Mouse (Mus musculus): ENCODE data around the gene Pithd1. TPM values are rescaled to one million over a fixed set of nuclear protein-coding genes. Genes with fewer than 3 reads are reported as not detected.

Pithd1 gene
- polyA plus RNA-seq (2012; rRNA removed): 140 and 171 TPM in 2 replicates

DNA sequence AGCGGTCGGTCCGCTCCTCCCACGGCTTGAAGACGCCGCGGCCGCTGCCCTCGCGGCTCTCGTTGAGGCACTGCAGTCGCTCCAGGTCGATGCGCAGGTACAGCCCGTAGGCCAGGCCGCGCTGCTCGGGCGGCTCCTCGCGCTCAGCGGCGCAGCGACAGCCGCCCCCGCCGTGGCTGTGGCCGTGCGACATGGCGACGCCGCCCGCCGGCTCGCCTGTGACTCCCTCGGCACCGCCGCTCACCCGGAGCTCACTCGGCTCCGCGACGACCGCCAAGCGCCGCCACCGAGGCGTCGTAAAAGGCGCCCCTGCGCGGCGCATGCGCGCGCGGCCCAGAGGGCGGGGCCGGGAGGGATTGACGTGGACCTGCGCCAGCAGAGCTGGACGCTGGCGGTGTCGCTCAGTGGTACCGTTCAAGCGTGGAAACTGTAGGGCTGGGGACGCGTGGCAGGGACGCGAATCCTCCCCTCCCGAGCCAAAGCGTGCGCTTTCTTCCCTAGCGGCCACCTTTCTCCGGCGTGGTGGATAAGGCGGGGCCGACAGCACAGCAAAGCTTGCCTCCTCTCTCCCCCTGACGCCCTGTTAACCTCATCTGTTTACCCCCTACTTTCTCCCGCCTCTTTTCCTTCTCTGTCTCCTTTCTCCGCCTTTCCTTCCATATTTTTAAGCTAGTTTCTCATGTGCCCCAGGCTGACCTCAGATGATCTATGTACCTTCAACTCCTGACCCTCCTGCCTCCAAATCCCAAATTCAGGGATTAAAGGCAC lies at the start of gene Pithd1:
Gene Pithd1, minus strand, starts transcription at position 322 of the 768 bp plus-strand sequence.
- Histone ChIP-seq H3K36me3 (ENCODE audit: control insufficient read depth, insufficient read depth, low read length) (peaks cover 6% of the 10 kb centered on the region), H3K4me1 (replicated peaks; ENCODE audit: control insufficient read depth, insufficient read depth, low read length) (peaks cover 8% of the 10 kb centered on the region), H3K27ac (ENCODE audit: control insufficient read depth, insufficient read depth, low read length) (no peak within 1 kb of the TSS), H3K27me3 (ENCODE audit: control insufficient read depth, insufficient read depth, low read length) (no peaks in the 10 kb centered on the region), H3K4me3 (ENCODE audit: control insufficient read depth, insufficient read depth, low read length) (peak within 1 kb of the TSS; percentile 58)
- peak; percentile 97 for TF ChIP-seq POLR2A (IDR thresholded peaks at IDR 0.05; ENCODE audit: control insufficient read depth, extremely low read depth, insufficient read depth, low read length, poor library complexity)
- peak; percentile 61 for TF ChIP-seq CTCF (IDR thresholded peaks at IDR 0.05; ENCODE audit: borderline replicate concordance, control insufficient read depth, extremely low read depth, insufficient read depth, low read length, poor library complexity)
- under 1% methylated on average over 81 of the region's 81 CpGs for WGBS
- DNase-seq: peak; percentile 93

DNA sequence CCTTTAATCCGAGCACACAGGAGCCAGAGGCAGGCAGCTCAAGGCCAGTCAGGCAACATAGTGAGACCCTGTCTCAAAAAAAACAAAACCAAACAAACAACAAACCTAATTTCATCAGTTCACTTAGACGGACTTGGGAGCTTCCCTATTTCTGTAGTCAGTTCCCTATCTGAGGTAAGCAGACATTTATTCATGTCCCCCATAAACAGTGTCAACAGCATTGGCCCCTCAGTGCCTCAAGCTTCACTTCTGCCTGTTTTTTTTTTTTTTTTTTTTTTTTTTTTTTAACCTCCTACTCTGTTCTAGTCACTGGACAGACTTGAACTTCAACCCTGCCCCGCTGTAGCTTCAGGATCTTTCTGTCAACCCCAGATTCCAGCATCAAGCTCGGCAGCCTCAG lies 48.0 kb upstream of the Pithd1 start:
- Histone ChIP-seq H3K27ac (ENCODE audit: control insufficient read depth, insufficient read depth, low read length) (no peak overlapping the region), H3K4me3 (ENCODE audit: control insufficient read depth, insufficient read depth, low read length) (no peak overlapping the region), H3K4me1 (replicated peaks; ENCODE audit: control insufficient read depth, insufficient read depth, low read length) (peaks cover 13% of the 10 kb centered on the region), H3K36me3 (ENCODE audit: control insufficient read depth, insufficient read depth, low read length) (no peaks in the 10 kb centered on the region), H3K27me3 (ENCODE audit: control insufficient read depth, insufficient read depth, low read length) (no peaks in the 10 kb centered on the region)
- 80% methylated on average over 4 of the region's 4 CpGs for WGBS
- no peak for TF ChIP-seq POLR2A (IDR thresholded peaks at IDR 0.05; ENCODE audit: control insufficient read depth, extremely low read depth, insufficient read depth, low read length, poor library complexity)
- no peak for TF ChIP-seq CTCF (IDR thresholded peaks at IDR 0.05; ENCODE audit: borderline replicate concordance, control insufficient read depth, extremely low read depth, insufficient read depth, low read length, poor library complexity)
- DNase-seq: no peak

DNA sequence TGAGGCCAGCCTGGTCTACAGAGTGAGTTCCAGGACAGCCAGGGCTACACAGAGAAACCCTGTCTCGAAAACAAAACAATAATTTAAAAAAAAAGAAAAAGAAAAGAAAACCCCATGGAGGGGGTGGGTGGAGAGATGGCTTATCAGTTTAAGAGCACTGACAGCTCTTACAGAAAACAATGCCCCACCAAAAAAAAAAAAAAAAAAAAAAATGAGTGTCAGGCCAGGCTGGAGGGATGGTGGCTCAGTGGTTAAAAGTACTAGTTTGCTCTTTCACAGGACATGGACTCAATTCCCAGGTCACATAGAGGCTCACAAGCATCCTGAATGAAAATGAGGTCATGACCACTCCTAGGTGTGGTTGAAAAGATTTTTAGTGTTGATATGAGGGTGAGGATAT lies 46.2 kb upstream of the Pithd1 start:
- H3K27me3 ChIP-seq (ENCODE audit: control insufficient read depth, insufficient read depth, low read length): no peaks in the 10 kb centered on the region
- TF ChIP-seq CTCF (IDR thresholded peaks at IDR 0.05; ENCODE audit: borderline replicate concordance, control insufficient read depth, extremely low read depth, insufficient read depth, low read length, poor library complexity) (no peak), POLR2A (IDR thresholded peaks at IDR 0.05; ENCODE audit: control insufficient read depth, extremely low read depth, insufficient read depth, low read length, poor library complexity) (no peak)
- 55% methylated on average over 1 of the region's 1 CpGs for WGBS
- H3K36me3 ChIP-seq (ENCODE audit: control insufficient read depth, insufficient read depth, low read length): no peaks in the 10 kb centered on the region
- H3K4me3 ChIP-seq (ENCODE audit: control insufficient read depth, insufficient read depth, low read length): no peak overlapping the region
- H3K4me1 ChIP-seq (replicated peaks; ENCODE audit: control insufficient read depth, insufficient read depth, low read length): peaks cover 22% of the 10 kb centered on the region
- H3K27ac ChIP-seq (ENCODE audit: control insufficient read depth, insufficient read depth, low read length): no peak overlapping the region
- DNase-seq: no peak

DNA sequence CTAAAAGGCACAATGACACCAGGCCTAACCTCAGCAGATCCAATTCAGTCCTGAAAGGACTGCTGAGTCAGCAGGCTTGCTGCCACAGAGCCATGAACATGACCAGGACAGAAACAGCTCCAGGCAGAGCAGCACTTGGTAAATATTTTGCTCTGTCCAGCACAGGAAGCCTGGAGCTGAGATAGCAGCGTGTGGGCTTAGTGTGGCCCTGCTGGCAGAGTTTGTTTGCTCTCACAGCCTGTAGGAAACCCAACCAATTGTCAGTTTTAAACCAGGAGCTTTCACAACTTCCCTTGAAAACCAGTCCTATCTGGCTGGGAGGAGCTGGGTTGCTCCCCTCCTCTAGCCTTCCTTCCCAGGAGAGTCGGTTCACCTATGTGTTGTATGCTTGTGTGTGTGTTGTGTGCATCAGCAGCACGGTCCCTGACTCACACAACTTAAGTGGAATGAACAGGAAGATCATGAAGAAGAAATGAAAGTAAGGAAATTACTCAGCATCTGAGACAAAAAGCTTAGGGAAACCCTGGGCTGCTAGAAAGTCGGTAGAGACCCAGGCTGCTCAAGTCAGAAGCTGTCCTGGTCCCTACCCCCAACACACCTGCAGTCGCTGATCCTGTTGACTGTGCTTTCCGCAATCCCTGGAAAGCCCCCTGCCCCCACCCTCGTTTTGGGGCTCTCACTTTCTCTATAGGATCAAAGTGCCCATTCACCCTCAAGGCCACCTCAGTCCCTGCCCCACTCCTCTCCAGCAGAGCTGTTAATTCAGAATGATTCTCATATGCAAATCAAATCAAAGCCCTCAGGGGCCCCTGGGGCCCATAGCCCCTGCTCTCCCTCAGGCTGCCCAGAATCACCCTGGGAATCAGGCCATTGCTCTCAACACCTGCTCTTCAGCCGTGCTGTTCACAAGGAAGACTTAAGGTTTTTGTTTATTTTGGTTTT lies 44.2 kb upstream of the Pithd1 start:
- no peak for DNase-seq
- H3K27ac ChIP-seq (ENCODE audit: control insufficient read depth, insufficient read depth, low read length): peak overlapping the region; percentile 41

DNA sequence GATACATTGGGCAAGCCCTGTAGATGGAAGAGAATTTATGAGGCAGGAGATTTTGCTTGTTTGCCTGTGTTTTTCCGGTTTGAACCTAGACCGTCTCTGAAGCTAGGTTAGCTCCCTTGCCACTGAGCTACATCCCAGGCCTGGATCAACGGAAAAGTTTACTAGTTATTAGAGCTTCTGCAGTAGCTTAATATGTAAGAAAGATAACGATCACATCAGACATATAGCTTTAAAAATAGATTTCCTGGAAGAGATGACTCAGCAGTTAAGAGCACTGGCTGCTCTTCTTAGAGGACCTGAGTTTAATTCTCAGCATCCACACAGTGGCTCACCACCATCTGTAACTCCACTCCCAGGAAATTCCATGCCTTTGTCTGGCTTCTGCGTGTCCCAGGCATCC lies 41.6 kb upstream of the Pithd1 start:
- 17% methylated on average over 5 of the region's 5 CpGs for WGBS
- no peaks in the 10 kb centered on the region for H3K27me3 ChIP-seq (ENCODE audit: control insufficient read depth, insufficient read depth, low read length)
- H3K36me3 ChIP-seq (ENCODE audit: control insufficient read depth, insufficient read depth, low read length): no peaks in the 10 kb centered on the region
- H3K4me1 ChIP-seq (replicated peaks; ENCODE audit: control insufficient read depth, insufficient read depth, low read length): peaks cover 31% of the 10 kb centered on the region
- TF ChIP-seq POLR2A (IDR thresholded peaks at IDR 0.05; ENCODE audit: control insufficient read depth, extremely low read depth, insufficient read depth, low read length, poor library complexity) (no peak), CTCF (IDR thresholded peaks at IDR 0.05; ENCODE audit: borderline replicate concordance, control insufficient read depth, extremely low read depth, insufficient read depth, low read length, poor library complexity) (no peak)
- no peak overlapping the region for H3K4me3 ChIP-seq (ENCODE audit: control insufficient read depth, insufficient read depth, low read length)
- no peak for DNase-seq
- H3K27ac ChIP-seq (ENCODE audit: control insufficient read depth, insufficient read depth, low read length): peak overlapping the region; percentile 87

More for the DNA sequence above, 44.2 kb upstream of the Pithd1 start:
- Histone ChIP-seq H3K4me3 (ENCODE audit: control insufficient read depth, insufficient read depth, low read length) (no peak overlapping the region), H3K27me3 (ENCODE audit: control insufficient read depth, insufficient read depth, low read length) (no peaks in the 10 kb centered on the region), H3K4me1 (replicated peaks; ENCODE audit: control insufficient read depth, insufficient read depth, low read length) (peaks cover 31% of the 10 kb centered on the region), H3K36me3 (ENCODE audit: control insufficient read depth, insufficient read depth, low read length) (no peaks in the 10 kb centered on the region)
- WGBS: 6% methylated on average over 8 of the region's 8 CpGs
- TF ChIP-seq CTCF (IDR thresholded peaks at IDR 0.05; ENCODE audit: borderline replicate concordance, control insufficient read depth, extremely low read depth, insufficient read depth, low read length, poor library complexity): no peak
- no peak for TF ChIP-seq POLR2A (IDR thresholded peaks at IDR 0.05; ENCODE audit: control insufficient read depth, extremely low read depth, insufficient read depth, low read length, poor library complexity)

DNA sequence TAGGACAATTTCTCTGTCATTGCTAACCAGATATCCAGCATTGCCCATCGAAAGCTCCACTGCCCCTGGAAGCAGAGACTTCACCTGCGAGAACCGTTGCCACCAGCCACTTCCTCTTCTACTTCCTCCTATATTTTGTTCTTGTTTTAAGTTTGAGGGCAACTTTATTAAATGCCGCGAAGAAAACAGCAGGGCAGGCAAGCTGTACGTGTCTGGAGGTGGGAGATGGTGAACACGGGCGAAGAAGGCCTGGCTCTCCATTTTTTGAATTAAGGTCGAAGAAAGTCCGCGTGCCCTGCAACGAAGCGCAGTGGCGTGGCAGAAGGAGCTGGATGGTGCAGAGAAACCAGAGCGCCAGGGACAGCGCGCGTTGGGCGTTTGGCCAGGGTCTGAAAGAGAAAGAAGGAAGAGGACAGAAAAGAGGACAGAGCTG lies 41.1 kb upstream of the Pithd1 start:
- peak overlapping the region; percentile 87 for H3K27ac ChIP-seq (ENCODE audit: control insufficient read depth, insufficient read depth, low read length)
- H3K4me1 ChIP-seq (replicated peaks; ENCODE audit: control insufficient read depth, insufficient read depth, low read length): peaks cover 31% of the 10 kb centered on the region
- H3K4me3 ChIP-seq (ENCODE audit: control insufficient read depth, insufficient read depth, low read length): peak overlapping the region; percentile 58
- H3K27me3 ChIP-seq (ENCODE audit: control insufficient read depth, insufficient read depth, low read length): no peaks in the 10 kb centered on the region
- TF ChIP-seq POLR2A (IDR thresholded peaks at IDR 0.05; ENCODE audit: control insufficient read depth, extremely low read depth, insufficient read depth, low read length, poor library complexity): no peak
- no peak for TF ChIP-seq CTCF (IDR thresholded peaks at IDR 0.05; ENCODE audit: borderline replicate concordance, control insufficient read depth, extremely low read depth, insufficient read depth, low read length, poor library complexity)
- peak; percentile 40 for DNase-seq
- no peaks in the 10 kb centered on the region for H3K36me3 ChIP-seq (ENCODE audit: control insufficient read depth, insufficient read depth, low read length)
- WGBS: 5% methylated on average over 19 of the region's 19 CpGs
